In genomic region chr13:46818374-46818773, GRCm38 (mm10) we compare ENCODE assay signal across 10 mouse cellular contexts.
A peak's percentile ranks its signal among the peaks of the same experiment; 100 is the strongest.
DNase-seq lines count a peak whose midpoint lies in the region; ATAC-seq and TF ChIP-seq lines count a peak whose summit lies in the region.
"Had no signal": no experiment of that assay in that cellular context is flagged by ENCODE, and none has a peak within 500 bp of the region (broad histone marks: within the 10 kb centered on the region; RNA-seq: fewer than 3 reads in every experiment).

No protein-coding gene starts in this region.

- no peaks in the 10 kb centered on the region for H3K79me2 ChIP-seq in liver, adult 2 months (ENCODE audit: control insufficient read depth, insufficient read depth, low read length)

- TF ChIP-seq CTCF in liver, adult 2 months (IDR thresholded peaks at IDR 0.05; ENCODE audit: low read depth, low read length): no peak

- WGBS in liver, adult 2 months: 51% methylated on average over 9 of the region's 9 CpGs
- WGBS in liver, embryonic 12.5 days (ENCODE audit: insufficient replicate concordance): 75% methylated on average over 9 of the region's 9 CpGs

- 0 out of 2 replicates have a peak, but pooled peaks cover 2% of the 10 kb centered on the region for H3K4me1 ChIP-seq in liver, adult 2 months (ENCODE audit: control insufficient read depth, insufficient read depth, low read length)
- H3K4me1 ChIP-seq in liver, embryonic 12.5 days: peaks cover 5% of the 10 kb centered on the region; the same call in 1 of the 2 replicates

- H3K9me3 ChIP-seq in liver, embryonic 12.5 days (replicated peaks): no peaks in the 10 kb centered on the region

- no peak overlapping the region for H3K4me3 ChIP-seq in liver, adult 2 months (ENCODE audit: insufficient read depth, low read depth, low read length)
- H3K4me3 ChIP-seq in liver, embryonic 12.5 days: no peak overlapping the region

- no peak overlapping the region for H3K9ac ChIP-seq in liver, adult 2 months (ENCODE audit: low read depth, low read length)
- H3K9ac ChIP-seq in liver, embryonic 12.5 days: no peak overlapping the region

- no peak overlapping the region for H3K27ac ChIP-seq in liver, adult 2 months (replicated peaks; ENCODE audit: insufficient read depth, low read depth, low read length)
- no peak overlapping the region for H3K27ac ChIP-seq in liver, embryonic 12.5 days

- no peak overlapping the region for H3K4me2 ChIP-seq in liver, embryonic 12.5 days

- no peak for ATAC-seq in liver, embryonic 12.5 days
- ATAC-seq: inflammation-experienced regulatory T-cells, adult 6 months; Patski had no signal

- TF ChIP-seq POLR2A in liver, adult 2 months (IDR thresholded peaks at IDR 0.05; ENCODE audit: extremely low read depth, insufficient read depth, low read length): no peak

- intact Hi-C loops in gastrocnemius, postnatal 36 days (cut with DNase I): no loop called here

- no peaks in the 10 kb centered on the region for H3K27me3 ChIP-seq in liver, adult 2 months (ENCODE audit: control insufficient read depth, insufficient read depth, low read length)
- H3K27me3 ChIP-seq in liver, embryonic 12.5 days (replicated peaks): no peaks in the 10 kb centered on the region
- H3K27me3 ChIP-seq: Patski had no signal

- peak; percentile 39 for DNase-seq in liver, adult 2 months (ENCODE audit: extremely low read depth, low read depth, low spot score)
- peak; percentile 52 to 55 for DNase-seq in gastrocnemius, postnatal 36 days
- DNase-seq in kidney, adult 9 months: peak; percentile 84
- DNase-seq in lung, postnatal 36 days: peak; percentile 41
- no peak for DNase-seq in retina, postnatal 1 day
- no peak for DNase-seq in Muller cell, postnatal 12 days (ENCODE audit: inconsistent ontology term)
- DNase-seq: cerebellum, postnatal 14 days had no signal

- H3K36me3 ChIP-seq in liver, adult 2 months (ENCODE audit: control insufficient read depth, insufficient read depth, low read length): peaks cover 7% of the 10 kb centered on the region; the same call in 1 of the 2 replicates
- peaks cover 25% of the 10 kb centered on the region for H3K36me3 ChIP-seq in liver, embryonic 12.5 days

Comparison
In these comparisons a context has a peak if more than half of its experiments do, and no peak if none do; other contexts are left out.
1. DNase-seq: peak in liver, adult 2 months (single experiment), gastrocnemius, postnatal 36 days (2 of 2), kidney, adult 9 months (single experiment) and lung, postnatal 36 days (single experiment); none in retina, postnatal 1 day (single experiment) and Muller cell, postnatal 12 days (single experiment).